Mouse (Mus musculus) megakaryocyte, embryonic 14.5 days (primary cell): ENCODE results near the gene Vps37b.

Source experiments
- FLI1 ChIP-seq: IDR thresholded peaks from 2 replicates; pipeline ENCODE4 v1.6.1; 2012; ENCODE audit warnings: low read length, inconsistent platforms, mixed read lengths
- GATA1 ChIP-seq: IDR thresholded peaks from 3 replicates; pipeline ENCODE4 v1.6.1; 2012; ENCODE audit warnings: mixed read lengths, low read length, inconsistent platforms, borderline replicate concordance

DNA sequence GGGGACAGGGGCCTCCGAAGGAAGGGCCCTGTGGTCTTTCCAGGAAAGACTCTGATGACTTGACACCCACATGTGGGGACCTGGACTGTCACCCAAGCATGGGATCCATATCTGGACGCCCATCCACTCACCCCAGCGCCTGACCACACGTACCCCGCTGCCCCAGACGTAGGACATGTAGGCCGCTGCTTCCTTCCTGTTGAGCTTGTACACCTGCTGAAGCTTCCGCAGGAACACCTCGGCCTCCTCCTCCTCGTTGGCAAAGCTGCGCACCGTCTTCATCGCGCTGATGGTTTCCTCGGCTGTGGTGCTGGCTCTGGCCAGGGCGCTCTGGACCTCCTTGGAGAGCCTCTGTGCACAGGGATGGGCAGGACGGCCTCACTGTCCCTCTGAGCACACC lies 47.8 kb upstream of the Vps37b start:
- TF ChIP-seq GATA1: no peak
- TF ChIP-seq FLI1: no peak
